ENCODE assay signal across 12 mouse cellular contexts in the genomic region with DNA sequence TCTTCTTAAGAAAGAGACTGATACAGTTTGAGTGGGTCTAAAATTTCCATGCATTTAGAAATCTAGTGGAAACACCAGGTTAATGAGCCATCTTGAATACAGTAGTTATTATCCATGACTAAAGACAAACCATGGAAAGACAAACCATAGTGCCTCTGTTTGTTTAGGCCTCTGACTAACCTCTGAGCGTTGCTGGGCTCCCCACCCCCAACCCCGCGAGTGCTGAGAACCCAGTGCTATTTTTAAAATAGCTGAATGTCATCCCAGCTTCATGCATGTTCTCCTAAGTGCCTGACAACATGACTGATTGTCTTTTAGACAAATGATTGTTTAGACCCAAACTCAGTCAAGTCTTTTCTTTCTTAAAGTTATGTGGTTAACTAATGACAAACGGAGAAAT. TPM values are rescaled to one million over a fixed set of nuclear protein-coding genes. Genes with fewer than 3 reads are reported as not detected.
DNase-seq lines count a peak whose midpoint lies in the region; ATAC-seq lines count a peak whose summit lies in the region.
"Had no signal": no experiment of that assay in that cellular context is flagged by ENCODE, and none has a peak within 500 bp of the region (broad histone marks: within the 10 kb centered on the region; RNA-seq: fewer than 3 reads in every experiment).

No protein-coding gene starts in this region.

- H3K4me2 ChIP-seq in heart, embryonic 13.5 days, result no peak overlapping the region
- H3K4me2 ChIP-seq in hindbrain, embryonic 12.5 days (replicated peaks), result no peak overlapping the region
- H3K4me2 ChIP-seq: forebrain, embryonic 13.5 days had no signal

- H3K9ac ChIP-seq in heart, embryonic 13.5 days, result no peak overlapping the region
- H3K9ac ChIP-seq in hindbrain, embryonic 12.5 days, result no peak overlapping the region
- H3K9ac ChIP-seq: forebrain, embryonic 13.5 days; liver, postnatal 0 days had no signal

- peak; percentile 34 for DNase-seq in thymus, postnatal 0 days (ENCODE audit: low spot score)
- DNase-seq in thymus, adult 18-20 months, result no peak
- peak; percentile 7 for DNase-seq in embryonic facial prominence, embryonic 10.5 days (ENCODE audit: low spot score)
- DNase-seq in thymus, postnatal 36 days, result peak; percentile 31 to 43
- no peak for DNase-seq in right cerebral cortex, postnatal 25 days
- DNase-seq in cerebellum, adult 8-10 months, result no peak
- DNase-seq: liver, postnatal 0 days; right cerebral cortex, postnatal 14 days had no signal

- no peak for ATAC-seq in heart, embryonic 13.5 days (ENCODE audit: extremely low read depth, insufficient number of reproducible peaks, low FRiP score, low TSS enrichment)
- ATAC-seq in hindbrain, embryonic 12.5 days (ENCODE audit: low FRiP score), result no peak
- ATAC-seq: forebrain, embryonic 13.5 days; liver, postnatal 0 days had no signal

- WGBS in embryonic facial prominence, embryonic 10.5 days, result 38% methylated on average over 4 of the region's 4 CpGs
- WGBS in heart, embryonic 13.5 days, result 10% methylated on average over 4 of the region's 4 CpGs
- 28% methylated on average over 4 of the region's 4 CpGs for WGBS in hindbrain, embryonic 12.5 days

- H3K36me3 ChIP-seq in embryonic facial prominence, embryonic 10.5 days (replicated peaks), result 0 out of 2 replicates have a peak, but pooled peaks cover 3% of the 10 kb centered on the region
- H3K36me3 ChIP-seq in heart, embryonic 13.5 days, result no peaks in the 10 kb centered on the region
- H3K36me3 ChIP-seq in hindbrain, embryonic 12.5 days, result no peaks in the 10 kb centered on the region

- peak overlapping the region; percentile 62; the same call in 1 of the 2 replicates for H3K27ac ChIP-seq in embryonic facial prominence, embryonic 10.5 days (replicated peaks)
- H3K27ac ChIP-seq in heart, embryonic 13.5 days (replicated peaks), result peak overlapping the region; percentile 81
- no peak overlapping the region for H3K27ac ChIP-seq in hindbrain, embryonic 12.5 days
- H3K27ac ChIP-seq: forebrain, embryonic 13.5 days; kidney, postnatal 0 days had no signal

- no peak overlapping the region for H3K4me3 ChIP-seq in embryonic facial prominence, embryonic 10.5 days
- no peak overlapping the region for H3K4me3 ChIP-seq in heart, embryonic 13.5 days
- no peak overlapping the region for H3K4me3 ChIP-seq in hindbrain, embryonic 12.5 days
- H3K4me3 ChIP-seq: forebrain, embryonic 13.5 days had no signal

- no peaks in the 10 kb centered on the region for H3K9me3 ChIP-seq in embryonic facial prominence, embryonic 10.5 days
- no peaks in the 10 kb centered on the region for H3K9me3 ChIP-seq in heart, embryonic 13.5 days
- no peaks in the 10 kb centered on the region for H3K9me3 ChIP-seq in hindbrain, embryonic 12.5 days (replicated peaks)
- H3K9me3 ChIP-seq: forebrain, embryonic 13.5 days had no signal

- no peaks in the 10 kb centered on the region for H3K27me3 ChIP-seq in embryonic facial prominence, embryonic 10.5 days (replicated peaks; ENCODE audit: low read depth, poor library complexity, severe bottlenecking)
- H3K27me3 ChIP-seq in heart, embryonic 13.5 days (replicated peaks), result no peaks in the 10 kb centered on the region
- no peaks in the 10 kb centered on the region for H3K27me3 ChIP-seq in hindbrain, embryonic 12.5 days
- H3K27me3 ChIP-seq: forebrain, embryonic 13.5 days had no signal

- H3K4me1 ChIP-seq in embryonic facial prominence, embryonic 10.5 days, result peaks cover 62% of the 10 kb centered on the region
- H3K4me1 ChIP-seq in heart, embryonic 13.5 days, result peaks cover 29% of the 10 kb centered on the region
- H3K4me1 ChIP-seq in hindbrain, embryonic 12.5 days, result peaks cover 8% of the 10 kb centered on the region; the same call in 1 of the 2 replicates
- H3K4me1 ChIP-seq: forebrain, embryonic 13.5 days had no signal

RNA-seq across cellular contexts. Expression of a gene that starts 39.0 kb away (rescaled TPM):
- polyA plus RNA-seq in thymus, postnatal 0 days (2015; fragmentation: Nextera tagmentation; extraction: Ambion mirVana), result 5.7 and 9.3 TPM in 2 replicates
- 8.9 and 10.0 TPM in 2 replicates for polyA plus RNA-seq in embryonic facial prominence, embryonic 10.5 days (2016; fragmentation: Nextera tagmentation; extraction: Ambion mirVana)
- polyA plus RNA-seq in heart, embryonic 13.5 days (2015; fragmentation: Nextera tagmentation; extraction: Ambion mirVana), result 4.1 and 5.4 TPM in 2 replicates
- 12.1 and 12.6 TPM in 2 replicates for polyA plus RNA-seq in hindbrain, embryonic 12.5 days (2016; fragmentation: Nextera tagmentation; extraction: Ambion mirVana)

RNA-seq across cellular contexts. Expression of a gene that starts 39.1 kb away (rescaled TPM):
- 19.5 and 20.9 TPM in 2 replicates for polyA plus RNA-seq in thymus, postnatal 0 days (2015; fragmentation: Nextera tagmentation; extraction: Ambion mirVana)
- polyA plus RNA-seq in embryonic facial prominence, embryonic 10.5 days (2016; fragmentation: Nextera tagmentation; extraction: Ambion mirVana), result 19.8 and 21.0 TPM in 2 replicates
- polyA plus RNA-seq in heart, embryonic 13.5 days (2015; fragmentation: Nextera tagmentation; extraction: Ambion mirVana), result 13.6 and 14.5 TPM in 2 replicates
- polyA plus RNA-seq in hindbrain, embryonic 12.5 days (2016; fragmentation: Nextera tagmentation; extraction: Ambion mirVana), result 18.7 and 19.9 TPM in 2 replicates

Comparison
In these comparisons a context has a peak if more than half of its experiments do, and no peak if none do; other contexts are left out.
1. DNase-seq: peak in thymus, postnatal 0 days (single experiment), embryonic facial prominence, embryonic 10.5 days (single experiment) and thymus, postnatal 36 days (2 of 2); none in thymus, adult 18-20 months (0 of 2), right cerebral cortex, postnatal 25 days (single experiment) and cerebellum, adult 8-10 months (single experiment).